Comparison of ENCODE assay signal across 21 mouse cellular contexts in the genomic region with DNA sequence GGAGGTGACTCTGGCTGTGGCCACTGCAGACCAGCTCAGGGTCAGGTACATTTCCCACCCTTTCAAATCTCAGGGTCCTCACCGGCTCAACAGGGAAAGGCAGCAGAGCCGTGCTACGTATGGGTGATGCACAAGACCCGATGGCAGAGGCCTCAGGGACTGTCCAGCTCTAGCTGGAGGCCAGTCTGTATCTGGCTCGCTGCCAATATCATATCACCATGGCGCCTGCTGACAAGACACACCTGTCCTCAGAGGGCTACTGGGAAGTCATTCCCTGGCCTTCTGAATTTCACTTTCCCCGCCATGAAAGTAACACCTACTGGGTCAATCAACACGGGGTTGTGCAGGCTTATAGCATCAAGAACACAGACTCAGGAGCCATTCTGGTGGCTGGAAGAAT. TPM values are rescaled to one million over a fixed set of nuclear protein-coding genes. Genes with fewer than 3 reads are reported as not detected.
DNase-seq lines count a peak whose midpoint lies in the region; ATAC-seq and TF ChIP-seq lines count a peak whose summit lies in the region.
"Had no signal": no experiment of that assay in that cellular context is flagged by ENCODE, and none has a peak within 500 bp of the region (broad histone marks: within the 10 kb centered on the region; RNA-seq: fewer than 3 reads in every experiment).

No protein-coding gene starts in this region.

- peak; percentile 81 for DNase-seq in lung, embryonic 14.5 days
- no peak for DNase-seq in lung, adult 2 months
- DNase-seq in lung, postnatal 36 days = peak; percentile 35
- no peak for DNase-seq in embryo, embryonic 9.5 days (ENCODE audit: extremely low spot score)
- no peak for DNase-seq in spleen, postnatal 10 days (ENCODE audit: low spot score in 2 of 2)
- DNase-seq: adrenal gland, postnatal 10 days; heart, postnatal 14 days; kidney, adult 9 months; kidney, postnatal 25 days; right cerebral cortex, postnatal 14 days had no signal

- no peak for TF ChIP-seq POLR2A in lung, adult 2 months (IDR thresholded peaks at IDR 0.05; ENCODE audit: borderline replicate concordance, extremely low read depth, low read depth, low read length)

- no peak overlapping the region for H3K27ac ChIP-seq in lung, embryonic 14.5 days (ENCODE audit: low read depth)
- no peak overlapping the region for H3K27ac ChIP-seq in intestine, embryonic 15.5 days
- H3K27ac ChIP-seq in lung, embryonic 15.5 days = no peak overlapping the region
- no peak overlapping the region for H3K27ac ChIP-seq in midbrain, embryonic 16.5 days (ENCODE audit: low read length)
- H3K27ac ChIP-seq: hindbrain, embryonic 13.5 days; layer of hippocampus, adult 2 months; limb, embryonic 15.5 days; liver, embryonic 15.5 days; midbrain, embryonic 12.5 days; neural tube, embryonic 12.5 days had no signal

- peak; percentile 73 for ATAC-seq in lung, embryonic 14.5 days (ENCODE audit: insufficient read depth)
- ATAC-seq in intestine, embryonic 15.5 days = 0 out of 2 replicates have a peak, but pooled peaks have one; percentile 46
- ATAC-seq in lung, embryonic 15.5 days (ENCODE audit: borderline replicate concordance, extremely low read depth, low FRiP score, low TSS enrichment) = peak; percentile 56; the same call in 1 of the 2 replicates
- no peak for ATAC-seq in midbrain, embryonic 16.5 days
- ATAC-seq: forebrain, embryonic 14.5 days had no signal

- no peaks in the 10 kb centered on the region for H3K4me1 ChIP-seq in lung, embryonic 14.5 days (ENCODE audit: insufficient read depth)
- H3K4me1 ChIP-seq in lung, adult 2 months (ENCODE audit: control insufficient read depth, insufficient read depth, low read length) = no peaks in the 10 kb centered on the region
- 0 out of 2 replicates have a peak, but pooled peaks cover 2% of the 10 kb centered on the region for H3K4me1 ChIP-seq in intestine, embryonic 15.5 days (replicated peaks)
- peaks cover 11% of the 10 kb centered on the region for H3K4me1 ChIP-seq in lung, embryonic 15.5 days
- H3K4me1 ChIP-seq in midbrain, embryonic 16.5 days (ENCODE audit: control insufficient read depth, insufficient read depth, low read length) = no peaks in the 10 kb centered on the region
- H3K4me1 ChIP-seq: hindbrain, embryonic 13.5 days; limb, embryonic 15.5 days; liver, embryonic 15.5 days; midbrain, embryonic 12.5 days; neural tube, embryonic 12.5 days had no signal

- no peak overlapping the region for H3K4me3 ChIP-seq in lung, embryonic 14.5 days (ENCODE audit: low read depth, low read length)
- H3K4me3 ChIP-seq in lung, adult 2 months (replicated peaks; ENCODE audit: extremely low read depth, low read depth, low read length) = no peak overlapping the region
- no peak overlapping the region for H3K4me3 ChIP-seq in intestine, embryonic 15.5 days (replicated peaks)
- H3K4me3 ChIP-seq in lung, embryonic 15.5 days = no peak overlapping the region
- H3K4me3 ChIP-seq in midbrain, embryonic 16.5 days (ENCODE audit: low read depth, low read length) = no peak overlapping the region
- H3K4me3 ChIP-seq: heart, embryonic 12.5 days; hindbrain, embryonic 13.5 days; layer of hippocampus, adult 2 months; limb, embryonic 15.5 days; liver, embryonic 15.5 days; midbrain, embryonic 12.5 days; neural tube, embryonic 12.5 days had no signal

- WGBS in lung, embryonic 14.5 days = 42% methylated on average over 8 of the region's 8 CpGs
- WGBS in lung, adult 2 months = 54% methylated on average over 8 of the region's 8 CpGs
- 65% methylated on average over 8 of the region's 8 CpGs for WGBS in intestine, embryonic 15.5 days
- 52% methylated on average over 8 of the region's 8 CpGs for WGBS in lung, embryonic 15.5 days
- WGBS in midbrain, embryonic 16.5 days = 93% methylated on average over 8 of the region's 8 CpGs

- H3K9me3 ChIP-seq in lung, embryonic 14.5 days (ENCODE audit: low read depth, low read length) = no peaks in the 10 kb centered on the region
- no peaks in the 10 kb centered on the region for H3K9me3 ChIP-seq in intestine, embryonic 15.5 days
- no peaks in the 10 kb centered on the region for H3K9me3 ChIP-seq in lung, embryonic 15.5 days
- no peaks in the 10 kb centered on the region for H3K9me3 ChIP-seq in midbrain, embryonic 16.5 days (replicated peaks; ENCODE audit: control insufficient read depth, low read length, poor library complexity, severe bottlenecking)
- H3K9me3 ChIP-seq: heart, embryonic 12.5 days; hindbrain, embryonic 13.5 days; limb, embryonic 15.5 days; liver, embryonic 15.5 days; midbrain, embryonic 12.5 days; neural tube, embryonic 12.5 days had no signal

- H3K27me3 ChIP-seq in lung, embryonic 14.5 days (ENCODE audit: insufficient read depth, low read length) = no peaks in the 10 kb centered on the region
- no peaks in the 10 kb centered on the region for H3K27me3 ChIP-seq in intestine, embryonic 15.5 days (replicated peaks)
- no peaks in the 10 kb centered on the region for H3K27me3 ChIP-seq in lung, embryonic 15.5 days
- H3K27me3 ChIP-seq in midbrain, embryonic 16.5 days (ENCODE audit: control insufficient read depth, insufficient read depth, low read depth, low read length) = no peaks in the 10 kb centered on the region
- H3K27me3 ChIP-seq: heart, embryonic 12.5 days; hindbrain, embryonic 13.5 days; limb, embryonic 15.5 days; liver, embryonic 15.5 days; midbrain, embryonic 12.5 days; neural tube, embryonic 12.5 days had no signal

- no peak overlapping the region for H3K4me2 ChIP-seq in lung, embryonic 14.5 days
- H3K4me2 ChIP-seq in intestine, embryonic 15.5 days (replicated peaks) = no peak overlapping the region
- no peak overlapping the region for H3K4me2 ChIP-seq in lung, embryonic 15.5 days
- H3K4me2 ChIP-seq in midbrain, embryonic 16.5 days (ENCODE audit: low read length) = no peak overlapping the region
- H3K4me2 ChIP-seq: heart, embryonic 12.5 days; hindbrain, embryonic 13.5 days; limb, embryonic 15.5 days; liver, embryonic 15.5 days; midbrain, embryonic 12.5 days; neural tube, embryonic 12.5 days had no signal

- H3K9ac ChIP-seq in lung, embryonic 14.5 days = no peak overlapping the region
- no peak overlapping the region for H3K9ac ChIP-seq in intestine, embryonic 15.5 days
- H3K9ac ChIP-seq in lung, embryonic 15.5 days = no peak overlapping the region
- H3K9ac ChIP-seq in midbrain, embryonic 16.5 days (ENCODE audit: low read depth, low read length) = no peak overlapping the region
- H3K9ac ChIP-seq: heart, embryonic 12.5 days; hindbrain, embryonic 13.5 days; limb, embryonic 15.5 days; liver, embryonic 15.5 days; midbrain, embryonic 12.5 days; neural tube, embryonic 12.5 days had no signal

- H3K36me3 ChIP-seq in lung, embryonic 14.5 days (ENCODE audit: insufficient read depth) = peaks cover 68% of the 10 kb centered on the region
- H3K36me3 ChIP-seq in intestine, embryonic 15.5 days = peaks cover 34% of the 10 kb centered on the region
- H3K36me3 ChIP-seq in lung, embryonic 15.5 days = peaks cover 65% of the 10 kb centered on the region
- H3K36me3 ChIP-seq in midbrain, embryonic 16.5 days (ENCODE audit: control insufficient read depth, insufficient read depth, low read length) = no peaks in the 10 kb centered on the region

- no peak for TF ChIP-seq CTCF in lung, embryonic 14.5 days (IDR thresholded peaks at IDR 0.05; ENCODE audit: low read depth)
- TF ChIP-seq CTCF in lung, adult 2 months (IDR thresholded peaks at IDR 0.05; ENCODE audit: insufficient read depth, low read length) = no peak

RNA-seq across cellular contexts. Expression of a gene that starts 36.2 kb away (rescaled TPM):
- 71.3 and 74.6 TPM in 2 replicates for polyA plus RNA-seq in lung, embryonic 14.5 days (2014; fragmentation: Nextera tagmentation; extraction: Ambion mirVana)
- polyA plus RNA-seq in lung, adult 2 months (2012; rRNA removed) = 43.5 and 55.6 TPM in 2 replicates
- polyA plus RNA-seq in intestine, embryonic 15.5 days (2015; fragmentation: Nextera tagmentation; extraction: Ambion mirVana) = 46.9 and 51.1 TPM in 2 replicates
- polyA plus RNA-seq in lung, embryonic 15.5 days (2015; fragmentation: Nextera tagmentation; extraction: Ambion mirVana) = 58.0 and 60.1 TPM in 2 replicates
- polyA plus RNA-seq in midbrain, embryonic 16.5 days (2015; fragmentation: Nextera tagmentation; extraction: Ambion mirVana) = 56.9 and 60.2 TPM in 2 replicates

Comparison
In these comparisons a context has a peak if more than half of its experiments do, and no peak if none do; other contexts are left out.
1. DNase-seq: peak in lung, embryonic 14.5 days (single experiment) and lung, postnatal 36 days (single experiment); none in lung, adult 2 months (single experiment), embryo, embryonic 9.5 days (single experiment) and spleen, postnatal 10 days (0 of 2).